Mouse (Mus musculus) right cerebral cortex, adult 2 months (tissue): ENCODE measurements around the gene Glis3.

Source experiments
- DNase-seq, 2 experiments: peaks; one replicate each; pipeline ENCODE4 v3.0.0; 2021 to 2022; ENCODE audit warnings: low spot score in 2 of 2

Gene Glis3

GRCm38 (mm10) chr19:28592981-28593380 is 86.9 kb downstream of the Glis3 start:
- no peak for DNase-seq

DNA sequence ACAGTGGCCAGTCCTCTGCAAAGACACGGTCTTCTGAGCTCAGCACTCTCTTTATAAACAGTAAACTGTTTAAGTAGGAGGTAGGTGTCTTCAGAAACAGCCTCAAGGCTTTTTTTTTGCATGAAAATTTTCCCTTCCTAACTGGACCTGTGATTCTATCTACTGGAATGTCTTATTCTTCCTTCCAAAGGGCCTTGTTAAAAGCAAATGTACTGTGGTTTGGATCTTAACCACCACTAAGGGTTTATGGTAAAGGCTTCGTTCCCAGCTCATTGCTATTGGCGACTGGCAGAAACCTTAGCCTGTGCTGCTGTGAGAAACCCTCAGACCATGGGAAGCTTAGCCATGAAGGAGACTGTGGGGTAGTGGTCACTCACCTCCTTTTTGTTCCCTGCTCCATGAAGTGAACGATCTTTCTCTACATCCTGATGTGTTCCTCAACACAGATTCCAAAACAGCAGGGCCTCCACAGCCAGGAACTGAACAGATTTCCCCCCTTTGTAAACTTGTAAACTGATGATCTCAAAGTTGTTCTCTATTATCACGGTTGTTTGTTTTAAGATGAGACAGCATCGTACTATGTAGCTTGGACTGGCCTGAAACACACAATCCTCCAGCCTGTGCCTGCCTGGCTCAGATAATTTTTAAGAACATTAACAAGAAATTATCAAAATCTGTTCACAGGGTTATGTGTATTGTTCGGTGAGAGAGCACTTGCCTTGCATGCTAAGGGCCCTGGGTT is 88.0 kb downstream of the Glis3 start:
- DNase-seq, result no peak

DNA sequence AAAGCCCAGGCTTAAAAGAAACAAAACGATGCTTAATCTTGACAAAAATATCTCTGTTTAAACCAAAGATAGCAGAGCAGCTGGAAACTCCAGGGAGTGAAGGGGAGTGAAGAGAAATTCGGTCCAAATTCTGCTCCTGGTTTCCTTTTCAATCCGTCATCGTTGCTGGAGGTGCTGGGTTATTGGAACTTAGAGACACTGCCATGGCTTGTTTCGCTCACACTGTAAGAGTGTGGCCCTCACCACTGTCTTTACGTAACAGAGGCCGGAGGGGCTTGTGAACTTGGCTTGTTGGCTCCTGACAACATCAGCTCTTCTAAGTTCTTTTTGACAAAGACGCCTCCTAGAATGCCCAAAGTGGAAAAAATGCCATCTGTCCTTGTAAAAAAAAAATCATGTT is 99.4 kb downstream of the Glis3 start:
- peak; percentile 44 to 54 for DNase-seq

DNA sequence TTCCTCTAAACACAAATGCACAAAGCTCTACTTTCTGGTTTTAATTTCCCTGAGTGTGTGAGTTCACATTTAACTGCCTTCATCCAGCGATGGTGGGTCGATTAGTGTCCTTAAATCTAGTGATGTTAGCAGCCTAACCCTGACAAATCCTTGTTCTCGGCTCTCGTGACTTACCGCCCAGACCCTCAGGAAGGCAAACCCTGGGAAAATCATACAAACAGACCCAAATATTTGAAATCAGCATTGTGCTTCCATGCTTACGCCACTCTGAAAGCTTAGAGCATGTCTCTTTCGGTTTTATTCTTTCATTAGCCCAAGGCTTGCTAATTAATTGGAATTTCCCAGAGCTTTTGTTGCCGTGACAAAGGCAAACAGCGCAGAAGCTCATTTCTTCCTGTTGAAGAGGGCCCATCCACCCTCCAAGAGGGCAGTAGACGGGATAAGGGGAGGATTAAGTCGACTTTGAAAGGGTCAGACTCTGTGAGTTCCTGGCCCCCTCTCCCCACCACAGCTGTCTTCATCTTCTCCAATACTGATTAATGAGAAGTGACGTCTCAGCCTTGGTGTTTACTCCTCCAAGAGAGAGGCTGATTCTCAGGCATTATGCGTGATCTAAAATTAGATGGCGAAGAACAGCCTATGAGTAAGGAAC is 100.0 kb downstream of the Glis3 start:
- no peak for DNase-seq

DNA sequence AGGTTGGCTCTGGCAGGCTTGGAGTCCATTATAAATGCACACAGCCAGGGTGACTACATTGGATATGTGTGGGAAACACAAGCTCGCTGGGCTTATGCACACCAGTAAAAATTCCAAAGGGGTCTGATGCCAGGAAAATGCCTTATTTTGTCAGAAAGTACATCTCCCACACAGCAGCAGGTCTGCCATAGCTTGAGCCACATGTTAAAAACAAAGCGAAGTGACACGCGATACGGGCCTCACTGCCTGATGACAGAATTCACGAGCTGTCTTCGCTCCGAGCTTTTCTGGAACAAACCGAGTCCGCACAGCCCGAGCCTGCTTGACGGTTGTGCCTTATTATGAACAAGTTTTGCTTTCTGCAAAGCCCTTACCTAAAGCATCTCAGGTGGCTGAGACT is 102.9 kb downstream of the Glis3 start:
- no peak for DNase-seq

DNA sequence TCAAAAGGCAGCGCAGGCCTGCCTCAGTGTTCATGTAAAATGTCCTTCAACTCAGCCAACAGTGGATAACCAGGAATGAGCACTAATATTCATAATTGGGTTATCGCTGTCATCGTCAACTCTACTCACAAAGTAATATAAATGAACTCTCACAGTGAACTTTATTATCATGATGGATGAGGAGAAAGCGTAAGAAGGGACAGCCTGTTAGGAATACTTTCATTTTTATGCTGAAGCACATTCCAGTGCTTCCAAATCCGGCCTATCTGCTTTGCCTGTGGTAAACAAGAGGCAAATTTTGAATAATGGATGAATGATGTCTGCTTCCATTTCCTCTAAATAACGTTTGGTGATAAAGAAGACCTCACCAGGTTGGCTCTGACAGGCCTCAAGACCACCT is 103.3 kb downstream of the Glis3 start:
- no peak for DNase-seq

DNA sequence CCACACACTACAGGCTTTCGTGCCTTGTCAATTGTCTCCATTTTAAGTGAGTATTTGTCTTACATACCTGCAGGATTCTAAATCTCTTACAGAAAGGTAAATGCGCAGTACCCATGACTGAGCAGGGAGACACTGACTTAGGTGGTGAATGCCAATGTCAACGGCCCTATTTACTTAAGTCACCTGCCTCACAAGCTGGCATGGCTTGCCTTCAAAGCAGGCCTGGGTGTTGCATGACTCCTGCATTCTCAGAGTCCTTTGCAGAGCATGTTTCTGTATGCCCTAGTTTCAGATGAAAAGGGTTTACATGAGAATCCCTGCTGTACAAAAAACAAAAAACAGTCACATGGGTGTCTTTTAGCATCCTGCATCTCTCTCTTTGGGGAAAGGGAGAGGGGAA is 106.2 kb downstream of the Glis3 start:
- no peak for DNase-seq

GRCm38 (mm10) chr19:28569856-28570255 is 110.0 kb downstream of the Glis3 start:
- DNase-seq, result no peak

DNA sequence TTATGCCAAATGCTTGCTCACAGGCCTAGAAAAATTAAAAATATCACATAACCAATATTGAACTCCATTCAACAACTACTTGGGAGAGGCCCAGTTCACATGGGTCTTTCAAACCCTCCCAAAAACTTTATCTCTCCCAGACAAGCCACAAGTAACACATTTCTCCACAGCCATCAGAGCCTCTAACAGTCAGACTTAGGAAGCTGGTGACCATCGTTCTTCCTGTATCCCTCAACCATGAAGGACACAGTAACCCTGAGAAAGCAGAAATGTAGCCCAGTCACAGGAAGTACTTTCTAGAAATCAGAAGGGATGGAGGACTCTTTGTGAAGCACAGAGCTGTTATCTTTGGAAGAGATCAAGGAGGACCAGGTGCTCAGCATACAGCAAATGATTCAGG is 112.8 kb downstream of the Glis3 start:
- DNase-seq, result no peak

DNA sequence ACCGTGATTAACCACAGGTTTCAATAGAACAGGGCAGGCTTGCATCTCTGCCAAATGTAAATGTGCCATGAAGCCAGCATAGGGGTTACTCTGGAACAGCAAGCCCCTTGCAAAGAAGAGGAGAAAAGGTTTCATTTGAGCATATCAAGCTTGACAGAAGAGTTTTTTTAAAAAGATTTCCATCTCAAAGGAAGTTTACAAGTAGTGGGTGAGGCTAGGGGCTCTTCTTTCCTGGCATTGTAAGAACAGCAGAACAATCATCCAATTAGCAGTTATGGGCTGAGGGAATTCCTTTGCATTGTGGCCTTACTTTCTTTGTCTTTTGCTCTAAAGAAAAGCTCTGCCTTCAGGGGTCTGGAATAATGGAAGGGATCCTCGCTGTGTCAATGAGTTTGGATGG is 113.3 kb downstream of the Glis3 start:
- no peak for DNase-seq

DNA sequence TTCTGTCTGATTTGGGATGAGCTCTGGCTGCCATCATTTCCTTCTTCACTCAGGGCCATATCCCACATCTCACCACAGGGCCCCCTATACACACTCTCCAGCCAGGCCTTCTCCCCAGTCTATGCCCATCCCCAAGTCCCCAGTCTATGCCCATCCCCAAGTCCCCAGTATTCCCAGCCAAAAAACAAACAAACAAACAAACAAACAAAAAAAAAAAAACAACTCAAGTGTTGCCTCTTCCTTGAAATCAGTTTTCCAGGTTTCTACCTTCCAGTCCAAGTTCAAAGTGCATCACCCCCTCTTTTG is 118.2 kb downstream of the Glis3 start:
- DNase-seq, result no peak

DNA sequence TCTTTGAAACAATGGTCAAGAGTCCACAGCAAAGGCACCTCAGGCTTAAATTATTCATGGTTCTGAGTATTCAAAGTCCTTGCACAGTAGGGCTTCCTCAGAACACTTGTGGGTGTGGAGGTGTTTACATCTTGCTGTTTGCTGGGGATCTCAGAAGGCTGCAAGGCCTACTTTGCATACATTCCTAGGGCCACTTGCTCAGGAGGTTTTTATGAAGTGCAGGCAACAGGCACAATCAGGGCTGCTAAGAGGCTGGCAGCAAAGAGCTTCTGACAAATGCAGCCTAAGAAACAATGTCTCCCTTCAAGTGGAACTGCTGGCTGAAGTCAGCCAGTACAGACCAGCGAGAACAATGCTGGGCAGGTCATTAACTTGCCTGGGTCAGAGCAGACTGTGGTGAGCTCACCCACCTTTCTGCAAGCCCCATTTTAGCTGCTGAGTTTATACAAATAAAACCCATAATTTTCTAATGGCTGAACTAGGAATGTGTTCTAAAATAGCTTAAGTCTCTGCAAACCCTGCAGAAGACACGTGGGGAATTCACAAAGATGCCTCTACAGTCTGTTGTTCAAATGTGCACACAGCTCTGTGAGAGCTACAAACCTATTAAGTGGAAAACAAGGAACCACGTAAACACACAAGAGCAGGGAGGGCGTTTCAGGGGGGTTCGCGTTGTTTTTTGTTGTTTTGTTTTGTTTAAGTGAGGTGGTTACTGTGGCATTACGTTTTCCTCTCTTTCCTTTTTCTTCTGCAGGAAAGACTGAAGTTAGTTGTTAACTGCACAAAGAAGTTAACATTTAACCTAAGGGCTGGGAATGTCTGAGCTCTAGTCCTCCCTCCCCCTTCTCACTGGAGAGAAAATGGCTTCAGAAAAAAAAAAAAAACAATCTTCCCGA is 118.8 kb downstream of the Glis3 start:
- DNase-seq, result no peak

DNA sequence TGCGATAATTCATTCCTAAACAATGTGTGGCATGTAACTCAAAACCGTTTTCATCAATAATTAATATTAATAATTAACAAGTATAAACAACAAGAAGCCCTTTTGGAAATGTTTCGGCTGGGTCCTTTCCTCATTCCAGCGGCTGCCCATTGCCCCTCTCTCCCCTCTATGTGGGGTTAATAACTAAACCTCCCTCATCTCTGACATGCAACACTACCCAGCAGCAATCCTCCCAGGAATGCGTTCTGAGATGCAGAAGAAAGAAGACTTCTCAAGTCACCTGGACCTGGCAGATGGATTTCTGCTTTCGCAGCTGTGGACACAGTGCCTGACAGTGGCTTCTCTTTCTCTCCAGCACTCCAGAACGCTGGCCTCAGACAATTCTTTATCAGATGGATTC is 120.0 kb downstream of the Glis3 start:
- DNase-seq, result no peak

DNA sequence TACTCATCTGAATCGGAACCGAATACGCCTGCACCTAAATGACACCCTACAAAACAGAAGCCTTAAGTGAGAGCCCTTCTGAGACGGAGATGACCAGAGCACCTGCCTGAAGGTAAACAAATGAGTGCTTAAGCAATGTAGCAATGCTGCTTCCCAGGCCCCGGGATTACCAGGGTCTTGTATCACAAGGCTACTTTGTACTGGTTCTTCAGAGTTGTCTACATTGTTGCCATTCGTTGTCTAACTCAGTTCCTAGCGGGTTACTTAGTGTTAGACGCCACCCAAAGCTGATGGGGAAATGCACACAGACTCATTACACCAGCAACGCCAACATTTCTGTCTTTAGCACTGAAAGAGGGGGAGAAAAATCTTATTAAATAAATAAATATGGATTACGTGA is 120.5 kb downstream of the Glis3 start:
- no peak for DNase-seq

DNA sequence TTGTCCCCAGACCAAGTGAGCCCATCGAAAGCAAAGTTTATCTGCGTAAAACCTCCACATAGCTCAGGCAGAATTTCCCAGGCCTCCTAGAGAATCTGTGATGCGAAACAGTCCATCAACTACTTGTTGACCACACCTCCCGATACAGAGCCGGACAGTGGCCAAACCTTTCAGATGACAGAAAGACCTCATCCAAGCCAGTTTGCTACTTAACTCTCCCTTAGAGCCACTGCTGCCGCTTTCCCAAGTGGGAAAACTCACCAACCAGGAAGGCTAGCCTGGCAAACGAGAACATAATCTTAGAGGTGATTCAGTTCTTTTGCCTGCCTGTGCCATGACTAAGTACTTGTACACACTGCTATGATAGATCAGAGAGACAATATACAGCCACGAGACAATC is 121.2 kb downstream of the Glis3 start:
- DNase-seq, result no peak

DNA sequence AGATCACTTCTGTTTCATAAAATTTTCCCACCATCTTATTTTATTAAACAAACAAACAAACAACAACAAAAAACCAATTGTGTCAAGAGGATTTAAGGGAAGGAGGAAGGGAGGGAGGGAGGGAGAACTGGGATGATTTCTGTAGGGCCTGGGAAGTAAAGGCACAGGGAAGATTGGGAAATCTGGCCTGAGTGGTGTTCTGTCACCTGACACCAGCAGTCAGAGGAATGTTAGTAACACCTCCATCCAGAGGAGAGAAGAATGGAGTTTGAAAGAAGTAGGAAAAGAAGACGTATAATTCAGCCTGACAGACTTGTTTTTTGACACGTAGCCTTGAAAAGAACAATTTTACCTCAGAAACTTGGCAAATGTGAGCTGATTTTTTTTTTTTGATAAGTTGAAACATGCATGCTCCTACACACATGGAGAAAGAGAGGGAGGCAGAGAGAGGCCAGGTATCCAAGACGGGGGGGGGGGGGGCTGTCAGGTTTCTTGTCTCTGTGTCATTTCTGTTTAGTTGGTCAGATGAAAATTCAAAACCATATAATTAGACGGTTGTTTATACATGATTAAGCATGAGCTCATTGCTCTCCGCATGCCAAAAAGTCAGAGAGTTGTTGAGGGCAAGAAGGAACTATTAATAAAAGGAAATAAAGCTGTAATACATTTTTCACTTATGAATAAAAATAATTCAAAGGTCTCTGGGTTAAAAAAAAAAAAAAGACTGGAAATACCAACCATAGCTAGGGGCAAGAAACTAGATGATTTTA is 122.1 kb downstream of the Glis3 start:
- DNase-seq, result no peak

DNA sequence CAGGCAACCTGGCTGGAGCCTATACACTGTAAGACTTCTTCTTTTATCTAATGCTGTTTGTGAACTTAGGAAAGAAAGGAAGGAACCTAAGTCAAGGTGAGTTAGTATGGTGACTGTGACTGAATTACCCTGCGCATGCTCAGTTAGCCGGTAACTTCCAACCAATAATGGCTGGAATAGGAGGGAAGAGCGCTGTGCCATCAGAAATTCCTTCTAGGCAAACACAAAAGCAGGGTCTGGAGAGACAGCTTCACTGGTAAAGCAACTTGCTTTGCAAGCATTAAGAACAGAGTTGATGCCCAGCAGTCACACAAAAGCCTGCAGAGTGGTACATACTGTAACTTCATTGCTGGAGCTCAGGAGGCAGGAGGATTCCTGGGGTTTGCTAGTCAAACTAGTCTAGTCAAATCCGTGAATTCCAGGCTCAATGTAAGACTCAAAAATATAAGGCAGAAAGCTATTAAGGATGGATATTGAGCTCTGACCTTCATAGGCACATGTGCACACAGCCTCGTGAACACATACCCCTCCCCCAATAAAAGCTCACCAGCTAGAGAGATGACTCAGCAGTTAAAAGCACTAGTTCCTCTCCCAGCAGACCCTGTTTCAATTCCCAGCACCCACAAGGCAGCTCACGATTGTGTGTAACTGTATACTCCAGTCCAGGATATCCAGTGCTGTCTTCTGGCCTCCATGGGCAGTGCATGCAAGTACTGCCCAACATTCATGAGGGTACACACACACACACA is 124.5 kb downstream of the Glis3 start:
- no peak for DNase-seq

DNA sequence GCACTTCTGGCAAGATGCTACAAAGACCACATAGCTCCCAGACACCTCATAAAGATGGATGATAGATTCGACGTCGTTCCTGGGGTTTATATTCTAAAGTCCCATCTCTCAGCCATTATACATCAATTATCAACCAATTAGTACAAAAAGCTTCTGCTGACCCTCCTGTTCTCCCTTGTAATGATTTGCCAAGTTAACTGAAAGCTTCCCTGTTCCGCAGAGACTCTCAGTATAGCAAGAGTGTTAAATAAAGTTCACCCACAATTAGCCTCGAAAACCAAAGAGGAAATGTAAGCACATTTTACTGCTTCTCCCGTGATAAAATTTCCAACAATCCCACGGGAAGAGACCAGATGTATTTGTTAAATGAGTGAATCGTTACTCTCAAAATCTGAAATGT is 129.3 kb downstream of the Glis3 start:
- no peak for DNase-seq

DNA sequence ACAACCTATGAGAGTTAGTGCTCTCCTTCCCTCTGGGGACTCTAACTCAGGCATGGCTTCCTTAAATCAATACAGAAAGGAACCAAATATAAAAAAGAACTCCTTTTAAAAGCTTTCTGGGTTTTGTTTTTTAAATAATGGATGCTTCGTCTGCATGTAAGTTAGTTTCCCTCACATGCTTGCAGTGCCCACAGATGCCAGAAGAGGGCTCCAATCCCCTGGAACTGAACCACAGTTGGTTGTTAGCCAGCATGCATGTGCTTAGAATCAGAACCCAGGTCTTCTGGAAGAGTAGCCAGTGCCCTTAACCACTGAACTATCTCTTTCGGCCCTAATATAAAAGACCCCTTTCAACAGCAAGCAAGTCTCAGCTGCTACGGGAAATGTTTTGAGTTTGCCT is 132.9 kb downstream of the Glis3 start:
- DNase-seq, result no peak

- DNase-seq, result no peak
Measured at GRCm38 (mm10) chr19:28545493-28545892, 134.4 kb downstream of the Glis3 start.

DNA sequence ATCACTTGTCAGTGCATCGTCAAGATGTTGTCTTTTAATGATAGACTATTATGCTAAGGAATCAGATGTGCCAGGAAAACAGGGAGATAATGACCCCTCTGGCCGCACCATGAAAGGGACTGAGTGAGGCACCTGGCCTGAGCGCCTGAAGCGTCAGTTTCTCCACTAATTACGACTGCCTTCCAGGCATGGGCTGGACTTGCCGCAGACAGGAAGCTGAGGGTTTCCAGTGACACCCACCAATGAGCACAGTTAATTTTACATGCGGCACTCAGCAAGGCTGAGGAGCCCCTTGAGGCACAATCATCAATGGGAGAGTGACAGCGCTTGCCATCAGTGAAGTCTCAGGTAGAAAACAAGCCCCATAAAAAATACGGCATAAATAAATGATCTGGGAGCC is 141.1 kb downstream of the Glis3 start:
- DNase-seq, result no peak
